Mouse (Mus musculus): ENCODE results near the gene Iqck.

GRCm38 (mm10) chr7:118842938-118843337 is 12.6 kb upstream of the Iqck start:
- TF ChIP-seq POLR2A (IDR thresholded peaks at IDR 0.05; ENCODE audit: insufficient read depth, low read depth, low read length) (no peak), CTCF (IDR thresholded peaks at IDR 0.05) (no peak), EP300 (IDR thresholded peaks at IDR 0.05; ENCODE audit: insufficient read depth, low read depth, low read length) (no peak)

Data from heart, adult 2 months (tissue).